Comparison of ENCODE assay signal across 8 mouse cellular contexts in the genomic region with DNA sequence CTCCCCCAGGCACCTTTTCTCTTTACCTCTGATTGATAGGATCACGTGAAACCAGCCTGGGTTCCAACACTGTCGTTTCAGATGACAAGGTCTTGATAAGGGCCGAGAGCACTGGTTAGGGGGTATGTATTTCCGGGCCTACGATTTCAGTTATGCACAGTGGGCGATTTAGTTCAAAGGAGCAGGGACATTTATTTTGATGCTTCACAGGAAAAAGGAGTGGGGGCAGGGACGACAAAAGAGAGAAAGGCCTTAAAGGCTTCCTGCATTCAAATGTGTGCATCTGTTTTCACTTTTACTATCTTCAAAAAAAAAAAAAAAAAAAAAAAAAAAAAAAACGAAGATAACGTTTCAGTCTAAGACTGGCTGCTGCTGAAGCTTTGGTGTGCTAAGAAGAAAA.
DNase-seq lines count a peak whose midpoint lies in the region; ATAC-seq lines count a peak whose summit lies in the region.
"Had no signal": no experiment of that assay in that cellular context is flagged by ENCODE, and none has a peak within 500 bp of the region (broad histone marks: within the 10 kb centered on the region; RNA-seq: fewer than 3 reads in every experiment).

No protein-coding gene starts in this region.

- no peaks in the 10 kb centered on the region for H3K27me3 ChIP-seq in midbrain, embryonic 13.5 days
- no peaks in the 10 kb centered on the region for H3K27me3 ChIP-seq in midbrain, embryonic 10.5 days (ENCODE audit: low read depth, poor library complexity, severe bottlenecking)
- H3K27me3 ChIP-seq in embryonic facial prominence, embryonic 14.5 days (replicated peaks; ENCODE audit: control insufficient read depth, insufficient read depth, low read length), result no peaks in the 10 kb centered on the region
- H3K27me3 ChIP-seq in megakaryocyte, embryonic 14.5 days (replicated peaks), result no peaks in the 10 kb centered on the region
- H3K27me3 ChIP-seq: embryonic facial prominence, embryonic 15.5 days had no signal

- peaks cover 15% of the 10 kb centered on the region for H3K4me1 ChIP-seq in midbrain, embryonic 13.5 days (replicated peaks)
- no peaks in the 10 kb centered on the region; the same call in 1 of the 2 replicates for H3K4me1 ChIP-seq in midbrain, embryonic 10.5 days
- H3K4me1 ChIP-seq in embryonic facial prominence, embryonic 14.5 days (ENCODE audit: control insufficient read depth, insufficient read depth, low read length), result peaks cover 4% of the 10 kb centered on the region; the same call in 1 of the 2 replicates
- peaks cover 48% of the 10 kb centered on the region for H3K4me1 ChIP-seq in megakaryocyte, embryonic 14.5 days
- H3K4me1 ChIP-seq: embryonic facial prominence, embryonic 15.5 days had no signal

- no peak overlapping the region for H3K4me3 ChIP-seq in midbrain, embryonic 13.5 days (replicated peaks)
- H3K4me3 ChIP-seq in midbrain, embryonic 10.5 days, result no peak overlapping the region
- no peak overlapping the region for H3K4me3 ChIP-seq in embryonic facial prominence, embryonic 14.5 days (ENCODE audit: low read depth, low read length)
- H3K4me3 ChIP-seq in megakaryocyte, embryonic 14.5 days (replicated peaks), result peak overlapping the region; percentile 77
- H3K4me3 ChIP-seq: embryonic facial prominence, embryonic 15.5 days had no signal

- H3K4me2 ChIP-seq in midbrain, embryonic 13.5 days (replicated peaks), result no peak overlapping the region
- H3K4me2 ChIP-seq in embryonic facial prominence, embryonic 14.5 days (ENCODE audit: low read depth, low read length), result peak overlapping the region; percentile 35
- H3K4me2 ChIP-seq: embryonic facial prominence, embryonic 15.5 days had no signal

- H3K36me3 ChIP-seq in midbrain, embryonic 13.5 days, result no peaks in the 10 kb centered on the region
- H3K36me3 ChIP-seq in midbrain, embryonic 10.5 days, result no peaks in the 10 kb centered on the region
- H3K36me3 ChIP-seq in embryonic facial prominence, embryonic 14.5 days (ENCODE audit: control insufficient read depth, insufficient read depth, low read length), result no peaks in the 10 kb centered on the region
- no peaks in the 10 kb centered on the region for H3K36me3 ChIP-seq in megakaryocyte, embryonic 14.5 days (replicated peaks; ENCODE audit: low read length)
- H3K36me3 ChIP-seq: embryonic facial prominence, embryonic 15.5 days had no signal

- WGBS in midbrain, embryonic 13.5 days, result 34% methylated on average over 9 of the region's 9 CpGs
- WGBS in midbrain, embryonic 10.5 days, result 39% methylated on average over 9 of the region's 9 CpGs
- WGBS in embryonic facial prominence, embryonic 14.5 days, result 4% methylated on average over 9 of the region's 9 CpGs

- no peaks in the 10 kb centered on the region for H3K9me3 ChIP-seq in midbrain, embryonic 13.5 days
- no peaks in the 10 kb centered on the region for H3K9me3 ChIP-seq in midbrain, embryonic 10.5 days (replicated peaks)
- H3K9me3 ChIP-seq in embryonic facial prominence, embryonic 14.5 days (ENCODE audit: control insufficient read depth, low read length), result no peaks in the 10 kb centered on the region
- no peaks in the 10 kb centered on the region for H3K9me3 ChIP-seq in megakaryocyte, embryonic 14.5 days
- H3K9me3 ChIP-seq: embryonic facial prominence, embryonic 15.5 days had no signal

- no peak overlapping the region for H3K9ac ChIP-seq in midbrain, embryonic 13.5 days (replicated peaks)
- H3K9ac ChIP-seq in embryonic facial prominence, embryonic 14.5 days (ENCODE audit: low read depth, low read length), result no peak overlapping the region
- H3K9ac ChIP-seq: embryonic facial prominence, embryonic 15.5 days had no signal

- peak overlapping the region; percentile 56 for H3K27ac ChIP-seq in midbrain, embryonic 13.5 days
- no peak overlapping the region for H3K27ac ChIP-seq in midbrain, embryonic 10.5 days (replicated peaks)
- no peak overlapping the region for H3K27ac ChIP-seq in embryonic facial prominence, embryonic 14.5 days (replicated peaks; ENCODE audit: low read depth, low read length)
- H3K27ac ChIP-seq: embryonic facial prominence, embryonic 15.5 days had no signal

- no peak for DNase-seq in midbrain, embryonic 10.5 days (ENCODE audit: low spot score)
- peak; percentile 21 for DNase-seq in embryonic facial prominence, embryonic 14.5 days (ENCODE audit: low spot score)
- DNase-seq in yolk sac, embryonic 10.5 days (ENCODE audit: low spot score), result peak; percentile 6
- no peak for DNase-seq in cerebellum, postnatal 36 days

- peak; percentile 77 for ATAC-seq in midbrain, embryonic 13.5 days
- ATAC-seq in embryonic facial prominence, embryonic 14.5 days (ENCODE audit: low read depth), result no peak
- no peak for ATAC-seq in cerebellum, adult (ENCODE audit: insufficient number of reproducible peaks, low FRiP score, low TSS enrichment)

Comparison
In these comparisons a context has a peak if more than half of its experiments do, and no peak if none do; other contexts are left out.
1. DNase-seq: peak in embryonic facial prominence, embryonic 14.5 days (single experiment) and yolk sac, embryonic 10.5 days (single experiment); none in midbrain, embryonic 10.5 days (single experiment) and cerebellum, postnatal 36 days (0 of 2).